Mouse (Mus musculus): ENCODE measurements around the gene Abl1.

DNA sequence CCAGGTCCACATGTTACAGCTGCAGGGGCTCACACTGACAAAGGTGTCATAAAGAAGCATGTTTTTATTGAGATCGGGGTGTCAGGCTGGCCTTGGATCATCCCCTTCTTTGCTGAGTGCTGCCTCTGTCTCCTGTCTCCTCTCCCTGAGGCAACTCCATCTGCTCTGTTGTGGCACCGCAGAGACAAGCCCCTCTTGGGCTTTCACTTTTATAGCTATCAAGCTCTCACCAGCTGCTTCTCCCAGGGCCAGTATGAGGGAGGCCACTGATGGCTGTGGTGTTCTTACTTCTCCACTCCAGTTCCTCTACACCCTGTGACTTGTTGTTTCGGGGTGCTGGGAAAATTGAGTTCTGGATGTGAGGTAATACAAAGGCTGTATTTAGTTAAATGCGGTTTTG, 80.9 kb downstream of the Abl1 start:
- TF ChIP-seq E2F4 (IDR thresholded peaks at IDR 0.05; ENCODE audit: insufficient read depth) (no peak), POLR2A (IDR thresholded peaks at IDR 0.05; ENCODE audit: insufficient read length, low read depth) (no peak), MAX (IDR thresholded peaks at IDR 0.05; ENCODE audit: low read depth) (no peak), CEBPB (IDR thresholded peaks at IDR 0.05; ENCODE audit: insufficient read depth, poor library complexity, severe bottlenecking) (no peak), TCF12 (IDR thresholded peaks at IDR 0.05; ENCODE audit: insufficient read depth, poor library complexity, severe bottlenecking) (no peak), USF1 (IDR thresholded peaks at IDR 0.05; ENCODE audit: low read depth) (no peak), TCF3 (IDR thresholded peaks at IDR 0.05; ENCODE audit: insufficient read length, low read depth) (no peak), MYOG (IDR thresholded peaks at IDR 0.05; ENCODE audit: control insufficient read depth in 1 of 3, insufficient read depth in 1 of 3, insufficient read length in 2 of 3, low read depth in 2 of 3) (no peak), SRF (IDR thresholded peaks at IDR 0.05; ENCODE audit: control insufficient read depth, insufficient read length, low read depth) (no peak), REST (IDR thresholded peaks at IDR 0.05; ENCODE audit: insufficient read depth, insufficient read length) (no peak), MYOD1 (IDR thresholded peaks at IDR 0.05; ENCODE audit: control insufficient read depth in 1 of 3, insufficient read length in 2 of 3, low read depth in 2 of 3) (no peak), POLR2AphosphoS2 (IDR thresholded peaks at IDR 0.05; ENCODE audit: insufficient read length, low read depth) (no peak)
